Mouse (Mus musculus): ENCODE data around the gene Il10rb.
A peak's percentile ranks its signal among the peaks of the same experiment; 100 is the strongest.

The Il10rb gene

GRCm38 (mm10) chr16:91405640-91406584, at the start of gene Il10rb:
Gene Il10rb, plus strand, starts transcription at chr16:91406164.
- peak in 1 of 2 experiments; percentile 35 for DNase-seq (ENCODE audit: low spot score in 2 of 2)

DNA sequence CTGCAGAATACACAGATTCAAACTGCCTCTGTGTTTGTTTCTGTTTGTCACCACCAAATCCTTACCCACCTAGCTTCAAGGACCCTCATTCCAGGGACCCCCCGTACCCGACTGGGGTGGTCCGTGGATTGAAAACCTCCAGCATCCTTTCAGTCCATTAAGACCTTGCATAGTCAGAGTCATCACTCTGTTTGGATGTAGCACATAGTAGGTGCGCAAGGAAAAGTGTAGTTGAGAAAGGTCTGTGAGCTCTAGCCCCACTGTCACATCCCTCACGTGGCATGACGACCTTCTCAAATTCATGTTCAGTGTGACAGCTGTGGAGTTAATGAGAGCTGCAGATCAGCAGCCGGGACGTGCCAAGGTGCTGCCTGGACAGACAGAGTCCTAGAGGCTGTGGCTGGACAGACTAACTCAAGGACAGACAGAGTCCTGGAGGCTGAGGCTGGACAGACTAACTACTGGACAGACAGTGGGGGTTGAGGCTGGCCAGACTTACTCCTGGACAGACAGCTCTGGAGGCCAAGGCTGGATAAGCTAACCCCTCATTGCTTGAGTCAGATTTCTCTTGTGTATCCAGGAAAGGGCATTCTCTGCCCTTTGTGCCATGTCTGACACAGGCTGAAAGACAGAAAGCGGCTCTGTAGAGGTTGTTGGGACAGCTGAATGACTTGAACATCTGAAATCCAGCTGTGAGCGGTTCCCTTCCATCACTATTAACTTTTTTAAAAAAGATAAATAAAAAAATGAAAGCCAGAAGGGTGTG, 49.0 kb upstream of the Il10rb start:
- DNase-seq (ENCODE audit: low spot score in 2 of 2): no peak

GRCm38 (mm10) chr16:91357526-91357900, 48.5 kb upstream of the Il10rb start:
- DNase-seq (ENCODE audit: low spot score in 2 of 2): no peak

DNA sequence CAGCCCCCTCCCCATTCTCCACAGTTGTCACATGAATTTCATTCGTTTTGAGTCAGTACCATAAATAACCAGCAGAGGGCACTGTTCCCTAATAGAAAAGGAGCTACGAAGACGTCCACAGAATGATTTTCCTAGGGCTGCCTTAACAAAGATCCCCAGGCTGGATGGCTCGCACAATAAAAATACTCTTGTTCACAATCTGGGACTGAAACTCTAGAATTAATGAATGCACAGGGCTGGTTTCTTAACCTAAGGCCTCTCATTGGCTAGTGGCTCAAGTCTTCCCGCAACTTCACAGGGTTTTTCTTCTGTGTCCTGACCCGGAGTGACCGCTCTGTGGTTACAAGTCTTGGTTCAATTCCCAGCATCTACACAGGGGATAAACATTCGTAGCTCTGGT, 47.4 kb upstream of the Il10rb start:
- peak in 1 of 2 experiments; percentile 74 for DNase-seq (ENCODE audit: low spot score in 2 of 2)

DNA sequence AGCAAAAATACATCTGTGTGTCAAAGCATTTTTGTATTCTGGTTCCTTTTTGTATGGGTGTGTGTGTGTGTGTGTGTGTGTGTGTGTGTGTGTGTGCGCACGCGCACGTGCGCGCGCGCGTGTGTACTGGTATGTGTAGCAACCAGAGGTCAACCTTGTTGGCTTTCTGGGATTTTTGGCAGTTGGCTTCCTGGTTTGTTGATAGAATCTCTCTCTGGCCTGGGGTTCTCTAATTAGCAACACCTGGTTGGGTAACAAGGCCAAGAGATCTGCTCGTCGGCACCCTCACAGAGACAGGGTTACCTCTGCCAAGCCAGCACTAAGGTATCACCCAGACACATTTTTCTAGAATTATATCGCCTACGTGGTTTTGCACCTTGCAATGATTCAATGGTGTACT, 46.4 kb upstream of the Il10rb start:
- DNase-seq (ENCODE audit: low spot score in 2 of 2): no peak

GRCm38 (mm10) chr16:91360162-91360561, 45.8 kb upstream of the Il10rb start:
- DNase-seq (ENCODE audit: low spot score in 2 of 2): no peak

- DNase-seq (ENCODE audit: low spot score in 2 of 2): no peak
These were observed 44.0 kb upstream of the Il10rb start for GRCm38 (mm10) chr16:91362006-91362405.

- DNase-seq (ENCODE audit: low spot score in 2 of 2): no peak
These were observed 43.2 kb upstream of the Il10rb start for GRCm38 (mm10) chr16:91362616-91363272.

DNA sequence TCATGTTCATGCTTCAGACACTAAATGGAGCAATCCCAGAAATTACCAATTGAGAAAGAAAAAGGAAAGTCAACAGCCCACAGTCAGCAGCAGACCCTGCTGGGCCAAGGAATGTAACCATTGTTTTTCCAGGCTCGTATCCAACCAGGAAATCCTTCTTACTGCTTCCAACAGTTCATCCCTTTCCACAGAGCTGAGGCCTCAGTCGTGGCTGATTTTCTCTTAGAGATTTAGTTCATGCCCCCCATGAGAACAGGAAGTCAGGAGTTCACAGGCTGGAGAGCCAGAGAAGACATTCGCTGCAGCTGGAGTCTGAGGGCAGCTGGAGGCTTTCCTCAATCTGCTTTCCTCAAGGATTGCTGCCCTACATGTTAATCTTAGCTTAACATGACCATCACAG, 42.5 kb upstream of the Il10rb start:
- DNase-seq (ENCODE audit: low spot score in 2 of 2): no peak

DNA sequence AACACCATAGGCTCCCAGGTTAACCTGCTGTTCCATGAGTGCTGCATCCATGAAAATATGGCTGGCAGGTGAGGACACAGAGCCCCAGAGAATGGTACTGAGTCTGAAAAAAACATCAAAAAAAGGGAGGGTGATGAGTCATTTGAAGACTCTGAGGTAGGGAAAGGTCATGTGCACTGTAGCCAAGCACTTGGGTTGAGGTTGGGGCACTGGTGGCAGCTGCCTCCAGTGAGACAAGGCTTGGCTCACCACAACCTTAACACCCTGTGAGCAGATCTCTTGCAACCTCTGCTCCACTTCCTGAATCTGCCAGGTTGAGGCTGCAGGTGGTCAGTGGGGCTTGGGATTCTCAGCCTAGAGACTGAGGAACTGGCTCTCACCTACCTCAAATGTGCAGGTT, 39.4 kb upstream of the Il10rb start:
- no peak for DNase-seq (ENCODE audit: low spot score in 2 of 2)

- no peak for DNase-seq (ENCODE audit: low spot score in 2 of 2)
These were observed 38.9 kb upstream of the Il10rb start for GRCm38 (mm10) chr16:91367066-91367465.

GRCm38 (mm10) chr16:91372577-91373472, 33.1 kb upstream of the Il10rb start, which contains the start of gene Ifnar2:
Gene Ifnar2, plus strand, starts transcription at chr16:91372783.
- peak; percentile 43 to 73 for DNase-seq (ENCODE audit: low spot score in 2 of 2)

DNA sequence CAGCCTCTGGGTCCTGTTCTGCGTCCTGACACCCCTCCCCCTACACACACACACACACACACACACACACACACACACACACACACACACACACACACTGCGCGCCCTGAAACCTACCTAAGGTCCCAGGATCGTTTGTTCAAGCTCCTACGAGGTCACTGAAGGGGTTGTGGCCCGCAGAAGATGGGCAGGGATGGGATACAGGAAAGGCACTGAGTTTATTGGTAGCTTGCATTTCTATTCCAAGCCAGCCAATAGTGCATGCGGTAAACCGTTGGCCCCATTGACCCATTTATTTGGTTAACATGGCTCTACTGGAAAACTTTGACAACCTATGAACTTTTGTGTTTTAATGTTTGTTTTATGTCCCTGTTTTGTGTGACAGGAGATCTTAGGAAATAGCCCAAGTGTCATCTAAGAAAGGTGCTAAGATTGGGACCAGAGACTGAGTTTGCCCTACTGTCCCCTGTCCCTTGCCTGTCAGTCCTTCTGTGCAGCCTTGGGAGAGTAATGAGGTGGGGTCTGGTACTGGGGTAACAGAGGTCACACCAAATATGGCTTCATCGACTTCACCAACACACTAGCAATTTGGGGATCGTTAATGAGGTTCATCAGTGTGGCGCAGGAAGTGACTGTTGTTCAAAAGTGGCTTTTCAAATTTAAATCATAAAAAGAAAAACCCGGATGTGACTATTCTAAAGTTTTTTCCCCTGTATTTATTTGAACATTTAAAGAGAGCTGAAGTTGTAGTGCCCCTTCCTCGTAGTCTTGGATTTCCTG, 32.3 kb upstream of the Il10rb start:
- no peak for DNase-seq (ENCODE audit: low spot score in 2 of 2)

DNA sequence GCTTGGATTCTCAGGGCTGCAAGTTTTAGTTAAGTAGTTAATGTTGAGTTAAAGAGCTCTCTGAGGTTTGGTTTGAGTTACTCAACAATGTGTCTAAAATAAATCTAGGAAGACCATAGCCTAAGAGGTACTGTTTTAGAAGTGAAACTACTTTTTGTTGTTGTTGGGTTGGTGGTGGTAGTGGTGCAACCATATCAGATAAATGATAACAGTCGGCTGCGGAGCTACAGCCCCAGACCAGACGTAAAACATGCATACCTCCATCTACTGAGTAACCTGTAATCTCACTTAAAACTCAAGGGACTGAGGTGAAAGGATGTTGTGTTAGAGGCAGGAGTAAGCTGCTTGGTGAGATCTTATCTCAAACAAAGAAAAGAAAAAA, 31.7 kb upstream of the Il10rb start:
- no peak for DNase-seq (ENCODE audit: low spot score in 2 of 2)

GRCm38 (mm10) chr16:91376701-91377100, 29.3 kb upstream of the Il10rb start:
- DNase-seq (ENCODE audit: low spot score in 2 of 2): no peak

DNA sequence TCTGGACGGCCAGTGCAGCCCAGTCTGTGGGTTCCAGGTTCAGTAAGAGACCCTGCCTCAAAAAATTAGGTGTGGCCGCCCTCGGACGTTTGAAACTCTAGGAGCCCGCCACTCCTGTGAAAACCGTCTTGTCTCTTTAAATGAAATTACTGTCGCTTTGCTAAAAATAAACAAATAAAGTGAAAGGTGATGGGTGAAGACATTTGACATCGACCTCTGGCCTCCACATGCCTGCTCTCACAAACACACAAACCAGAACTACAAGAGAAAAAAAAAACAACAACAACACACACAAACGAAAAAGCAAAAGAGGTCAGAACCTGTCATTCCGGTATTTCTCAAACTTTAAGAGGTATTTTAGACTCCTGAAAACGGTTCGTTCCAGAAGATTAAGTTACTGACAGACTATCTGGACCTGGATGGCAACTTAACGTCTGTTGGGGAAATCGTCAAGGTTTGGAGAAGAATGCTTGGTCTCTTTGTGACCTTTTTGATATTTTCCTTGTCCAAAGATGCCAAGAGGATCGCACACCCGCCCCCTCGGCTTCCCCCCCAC, 27.5 kb upstream of the Il10rb start:
- DNase-seq (ENCODE audit: low spot score in 2 of 2): no peak

DNA sequence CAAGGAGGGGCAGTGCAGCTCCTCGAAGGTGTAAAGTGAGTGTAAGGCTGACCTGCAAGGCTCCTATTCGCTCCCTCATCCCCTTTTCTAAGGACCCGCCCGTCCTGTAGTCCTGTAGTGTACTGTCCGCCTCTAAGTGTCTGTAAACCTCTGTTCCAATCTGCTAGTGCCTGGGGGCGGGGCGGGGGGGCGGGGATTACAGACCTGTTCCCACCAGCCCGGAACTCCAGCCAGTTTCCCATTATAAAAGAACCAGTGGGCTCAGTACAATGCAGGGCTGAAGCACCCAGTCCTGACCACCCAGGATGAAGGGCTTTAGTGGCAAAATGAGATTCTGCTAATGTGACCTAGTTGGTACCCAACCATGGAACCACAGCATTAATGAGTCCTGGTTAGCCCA, 27.0 kb upstream of the Il10rb start:
- no peak for DNase-seq (ENCODE audit: low spot score in 2 of 2)

GRCm38 (mm10) chr16:91379412-91379811, 26.6 kb upstream of the Il10rb start:
- DNase-seq (ENCODE audit: low spot score in 2 of 2): no peak

- no peak for DNase-seq (ENCODE audit: low spot score in 2 of 2)
These were observed 25.8 kb upstream of the Il10rb start for GRCm38 (mm10) chr16:91380151-91380550.

DNA sequence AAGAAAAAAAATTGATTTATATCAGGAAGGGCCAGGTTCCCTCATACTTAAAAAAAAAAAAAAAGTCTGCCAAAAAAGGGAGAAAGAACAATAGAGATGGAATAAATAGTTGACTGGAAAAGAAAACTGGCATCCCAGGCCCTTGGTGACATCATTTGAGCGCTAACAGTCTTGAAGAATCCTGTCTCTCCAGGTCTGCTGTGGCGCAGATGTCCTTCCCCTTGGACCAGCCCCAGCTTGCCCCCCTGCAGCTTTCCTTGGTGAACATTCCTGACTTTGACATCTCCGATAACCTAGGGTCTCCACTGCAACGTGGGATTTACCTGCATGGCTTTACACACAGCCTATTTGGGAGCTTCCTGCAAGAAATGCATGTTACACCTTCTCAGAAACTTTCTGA, 24.4 kb upstream of the Il10rb start:
- no peak for DNase-seq (ENCODE audit: low spot score in 2 of 2)

Measured in cerebellum, postnatal 4 days (tissue).